Mouse (Mus musculus) cerebellum, postnatal 14 days (tissue): Measurements from ENCODE around the gene Snph.

Source experiments
- DNase-seq, 2 experiments: peaks; one replicate each; pipeline ENCODE4 v3.0.0; 2021; ENCODE audit warnings: mixed read lengths in 2 of 2

Snph gene

GRCm38 (mm10) chr2:151602106-151602505 is 30.3 kb downstream of the Snph start:
- DNase-seq = no peak

DNA sequence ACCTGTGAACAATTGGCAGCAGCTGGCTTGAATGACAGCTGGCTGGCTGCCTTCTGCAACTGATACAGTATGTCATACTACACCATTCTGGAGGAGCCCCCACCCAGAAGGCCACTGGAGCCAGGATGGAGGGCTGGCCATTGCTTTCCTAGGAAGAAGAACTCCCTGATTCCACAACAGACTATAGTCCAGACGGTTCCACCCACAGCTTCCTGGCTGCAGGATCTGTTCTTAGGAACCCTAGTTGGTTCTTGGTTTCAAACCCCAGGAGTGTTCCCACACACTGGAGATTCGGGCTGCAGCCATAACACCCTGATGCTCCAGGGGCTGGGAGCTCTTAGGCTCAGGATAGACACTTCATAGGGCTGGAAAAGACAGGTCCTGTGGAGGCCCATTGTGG is 34.3 kb downstream of the Snph start:
- DNase-seq = no peak

DNA sequence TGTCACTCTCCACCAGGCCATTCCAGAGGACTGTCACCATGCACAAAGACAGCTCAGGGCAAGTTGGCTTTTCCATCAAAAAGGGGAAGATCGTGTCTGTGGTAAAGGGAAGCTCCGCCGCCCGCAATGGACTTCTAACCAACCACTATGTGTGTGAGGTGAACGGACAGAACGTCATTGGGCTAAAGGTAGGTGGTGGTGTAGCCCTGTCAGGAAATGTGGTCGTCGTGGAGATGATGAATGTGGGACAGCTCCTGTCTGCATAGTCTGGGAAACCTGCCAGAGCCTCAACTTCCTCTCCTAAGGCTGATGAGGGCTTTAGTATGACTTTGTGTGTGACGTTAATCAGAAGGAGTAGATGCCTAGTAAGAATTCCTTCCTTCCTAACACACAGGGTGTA is 45.1 kb downstream of the Snph start:
- no peak for DNase-seq

DNA sequence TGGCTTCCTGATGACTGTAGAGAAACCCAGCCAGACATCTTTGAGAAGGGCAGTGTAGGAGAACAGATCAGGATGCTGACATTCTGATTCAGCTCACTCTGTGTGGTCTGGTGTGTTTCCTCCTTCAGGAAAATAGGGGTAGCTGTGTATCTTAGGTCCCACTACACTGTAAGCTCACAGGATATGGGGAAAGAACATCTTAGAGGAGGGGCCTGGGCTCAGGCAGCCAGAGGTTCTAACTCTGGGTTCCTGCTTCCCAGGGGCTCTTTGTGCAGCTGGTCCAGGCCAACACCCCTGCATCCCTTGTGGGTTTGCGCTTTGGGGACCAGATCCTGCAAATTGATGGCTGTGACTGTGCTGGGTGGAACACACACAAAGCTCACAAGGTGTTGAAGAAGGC is 45.6 kb downstream of the Snph start:
- no peak for DNase-seq

GRCm38 (mm10) chr2:151585934-151586333 is 46.5 kb downstream of the Snph start:
- no peak for DNase-seq

DNA sequence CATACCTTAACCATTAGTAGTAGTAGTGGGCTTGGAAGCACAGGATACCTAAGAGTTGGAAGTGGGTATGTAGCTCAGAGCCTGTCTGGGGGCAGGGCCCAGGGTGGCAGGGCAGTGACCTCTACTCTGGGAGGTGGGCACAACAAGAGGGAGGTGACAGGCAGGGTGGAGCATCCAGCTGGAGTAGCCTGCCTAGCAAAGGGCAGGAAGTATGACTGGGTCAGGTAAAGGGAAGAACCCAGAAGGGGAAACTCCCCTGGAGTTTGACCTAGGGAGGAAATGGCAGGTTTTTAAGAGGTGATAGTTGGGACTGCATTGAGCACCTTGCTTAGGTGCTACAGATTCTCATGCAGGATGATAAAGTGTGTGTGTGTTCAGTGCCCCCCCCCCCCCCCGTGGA is 51.4 kb downstream of the Snph start:
- DNase-seq = no peak

DNA sequence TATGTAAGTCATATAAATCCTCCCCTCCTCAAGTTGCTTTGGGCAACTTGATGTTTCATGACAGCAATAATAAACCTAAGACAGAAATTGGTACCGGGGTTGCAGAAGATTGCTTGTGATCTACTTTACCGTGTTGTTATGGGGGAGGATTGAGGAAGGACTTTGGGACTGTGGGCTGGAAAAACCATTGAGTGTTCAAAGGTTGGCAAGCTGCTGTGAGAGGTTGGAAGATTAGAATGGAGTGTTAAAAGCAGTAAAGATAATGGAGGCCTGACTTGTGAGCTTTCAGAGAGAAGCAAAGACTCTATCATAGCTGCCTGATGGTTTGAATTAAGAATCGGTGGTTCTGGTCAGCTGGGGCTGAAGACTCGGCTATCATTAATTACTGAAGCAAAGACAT is 53.2 kb downstream of the Snph start:
- DNase-seq = no peak

GRCm38 (mm10) chr2:151575699-151576389 is 56.5 kb downstream of the Snph start:
- DNase-seq = peak; percentile 91 to 92

- peak; percentile 73 to 74 for DNase-seq
Measured at GRCm38 (mm10) chr2:151575119-151575698, 57.2 kb downstream of the Snph start.

- no peak for DNase-seq
Measured at GRCm38 (mm10) chr2:151574607-151575006, 57.8 kb downstream of the Snph start.

DNA sequence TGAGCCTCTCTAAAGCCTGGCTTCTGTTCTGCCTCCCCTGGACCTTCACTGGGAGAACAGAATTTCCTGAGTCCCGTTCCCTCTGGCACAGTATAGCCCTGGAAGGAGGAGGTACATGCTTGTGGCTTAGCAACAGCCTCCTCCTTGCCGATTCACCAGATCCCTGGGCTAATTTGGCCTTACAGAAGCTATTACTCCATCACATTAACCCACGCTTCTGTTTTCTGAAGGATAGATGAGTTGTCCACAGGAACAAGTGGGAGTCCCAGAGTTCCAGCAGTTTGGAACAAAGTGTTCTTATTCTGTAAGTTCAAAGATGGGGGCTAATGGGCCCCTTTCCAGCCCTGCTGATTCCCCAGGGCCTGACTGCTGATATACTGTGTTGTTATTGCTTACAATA is 58.7 kb downstream of the Snph start:
- no peak for DNase-seq

GRCm38 (mm10) chr2:151571873-151572700 is 60.3 kb downstream of the Snph start, which contains the start of gene Sdcbp2:
TSS of gene Sdcbp2 (plus strand) at chr2:151572622.
- DNase-seq = no peak

- no peak for DNase-seq
Measured at GRCm38 (mm10) chr2:151569452-151569851, 62.9 kb downstream of the Snph start.

DNA sequence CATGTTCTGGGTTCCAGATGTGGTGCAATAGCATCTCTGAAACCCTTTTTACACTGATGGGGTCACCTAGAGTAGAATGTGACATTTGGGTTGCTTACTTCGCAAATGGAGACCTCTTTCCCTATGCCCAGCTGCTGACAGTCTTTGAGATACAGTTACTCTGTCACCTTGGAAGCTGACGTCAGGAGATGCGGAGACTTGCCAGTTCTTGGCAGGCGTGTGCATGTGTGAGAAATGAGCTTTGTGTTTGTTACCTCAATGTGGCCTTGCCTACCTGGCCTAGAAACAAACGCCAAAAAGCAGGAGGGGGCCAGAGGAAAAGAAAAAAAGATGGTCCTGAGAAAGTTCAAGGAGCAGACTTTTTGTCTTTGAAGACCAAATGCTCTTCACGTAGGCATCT is 65.5 kb downstream of the Snph start:
- DNase-seq = no peak

DNA sequence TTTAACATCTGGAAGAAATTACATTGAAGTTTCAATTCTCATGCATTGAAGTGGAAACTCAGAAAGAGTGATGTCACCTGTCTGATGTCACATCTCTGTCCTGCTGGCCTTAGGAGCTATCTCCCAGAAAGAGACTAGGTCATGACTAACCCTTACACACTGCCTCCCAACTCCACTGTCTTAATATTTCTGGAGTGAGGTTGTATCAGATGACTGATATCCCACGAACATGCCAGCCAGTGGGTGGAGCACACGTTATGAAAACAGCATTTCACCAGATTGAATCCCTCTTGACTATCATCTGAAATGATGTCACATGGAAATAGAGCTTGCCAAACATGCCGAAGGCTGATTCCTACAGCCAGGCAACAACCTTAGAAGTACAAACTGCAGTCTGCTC is 67.4 kb downstream of the Snph start:
- no peak for DNase-seq

DNA sequence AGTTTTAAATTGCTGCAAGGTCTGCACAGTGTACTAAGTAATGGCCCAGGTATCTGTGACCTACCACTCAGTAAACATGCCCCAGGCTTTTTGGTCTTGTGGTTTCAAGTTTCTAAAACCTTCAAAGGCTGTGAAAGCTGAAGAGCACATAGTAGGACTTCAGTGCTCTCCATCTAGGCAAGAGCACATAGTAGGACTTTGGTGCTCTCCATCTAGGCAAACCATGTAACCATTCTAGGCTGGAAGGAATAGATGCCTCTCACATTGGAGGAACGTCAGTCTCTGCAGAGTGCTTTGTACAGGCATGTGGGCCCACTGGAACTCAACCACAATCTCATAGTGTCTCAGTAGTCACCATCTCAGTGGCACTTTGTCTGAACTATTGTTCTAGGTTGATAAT is 68.4 kb downstream of the Snph start:
- no peak for DNase-seq

DNA sequence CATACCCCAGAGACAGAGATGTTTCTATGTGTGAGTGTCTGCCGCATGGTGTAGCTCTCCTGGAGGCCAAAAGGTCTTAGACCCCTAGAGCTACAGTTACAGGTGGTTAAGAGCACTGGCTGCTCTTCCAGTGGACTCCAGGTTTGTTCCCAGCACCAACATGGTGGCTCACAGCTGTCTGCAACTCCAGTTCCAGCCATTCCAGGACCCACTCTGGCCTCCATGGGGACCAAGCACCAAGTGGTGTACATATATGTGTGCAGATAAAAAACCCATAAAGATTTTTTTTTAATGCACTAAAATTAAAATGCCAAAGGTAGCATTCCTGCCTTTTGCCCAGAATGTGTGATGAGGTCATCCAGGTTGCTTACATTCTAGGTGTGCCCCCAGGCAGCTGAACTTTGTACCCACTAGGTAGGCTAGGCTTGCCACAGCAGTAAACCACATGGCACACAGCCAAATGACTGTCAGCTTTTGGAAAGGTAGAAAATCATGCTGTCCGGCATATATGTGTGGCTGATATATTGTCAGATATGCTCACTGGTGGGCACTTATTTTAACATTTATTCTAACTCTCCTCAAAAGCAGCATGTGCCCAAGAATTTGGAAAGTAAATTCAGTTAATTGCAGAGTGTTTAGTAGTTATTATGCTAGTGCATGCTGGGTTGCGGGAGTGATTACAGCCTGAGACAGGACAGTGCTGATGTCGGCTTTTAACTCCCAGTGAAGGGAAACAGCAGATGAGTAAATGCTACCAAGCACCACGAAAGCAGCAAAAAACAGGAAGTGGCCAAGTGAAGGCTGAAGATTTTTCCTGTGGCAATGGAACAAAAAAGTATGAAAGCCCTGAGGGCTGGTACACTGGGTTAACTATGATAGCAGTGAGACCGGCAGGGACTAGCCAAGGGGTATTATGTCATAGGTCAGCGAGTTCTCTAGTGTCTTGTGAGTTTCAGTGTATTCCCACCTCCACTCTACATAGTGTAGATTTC is 69.2 kb downstream of the Snph start:
- no peak for DNase-seq

GRCm38 (mm10) chr2:151549615-151550121 is 82.7 kb downstream of the Snph start:
- no peak for DNase-seq

DNA sequence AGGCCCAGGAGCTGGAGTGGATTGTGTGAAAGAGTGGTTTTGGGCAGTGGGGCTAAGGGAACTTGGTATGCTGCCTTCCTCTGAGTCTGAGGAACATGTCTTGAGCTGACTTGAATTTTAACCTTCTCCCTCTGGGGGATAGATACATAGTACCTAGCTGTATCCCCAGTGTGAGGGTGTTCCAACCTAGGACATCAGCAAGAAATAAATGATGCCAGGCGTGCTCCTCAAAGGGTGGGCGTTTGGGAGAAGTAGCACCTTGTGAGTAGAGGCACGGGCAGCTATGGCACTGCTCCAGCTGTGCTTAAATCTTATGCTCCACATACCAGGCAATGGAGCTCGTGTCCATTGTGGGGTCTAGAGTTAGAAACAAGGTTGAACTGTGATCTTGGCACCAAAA is 85.8 kb downstream of the Snph start:
- no peak for DNase-seq

GRCm38 (mm10) chr2:151544673-151545072 is 87.7 kb downstream of the Snph start:
- no peak for DNase-seq

DNA sequence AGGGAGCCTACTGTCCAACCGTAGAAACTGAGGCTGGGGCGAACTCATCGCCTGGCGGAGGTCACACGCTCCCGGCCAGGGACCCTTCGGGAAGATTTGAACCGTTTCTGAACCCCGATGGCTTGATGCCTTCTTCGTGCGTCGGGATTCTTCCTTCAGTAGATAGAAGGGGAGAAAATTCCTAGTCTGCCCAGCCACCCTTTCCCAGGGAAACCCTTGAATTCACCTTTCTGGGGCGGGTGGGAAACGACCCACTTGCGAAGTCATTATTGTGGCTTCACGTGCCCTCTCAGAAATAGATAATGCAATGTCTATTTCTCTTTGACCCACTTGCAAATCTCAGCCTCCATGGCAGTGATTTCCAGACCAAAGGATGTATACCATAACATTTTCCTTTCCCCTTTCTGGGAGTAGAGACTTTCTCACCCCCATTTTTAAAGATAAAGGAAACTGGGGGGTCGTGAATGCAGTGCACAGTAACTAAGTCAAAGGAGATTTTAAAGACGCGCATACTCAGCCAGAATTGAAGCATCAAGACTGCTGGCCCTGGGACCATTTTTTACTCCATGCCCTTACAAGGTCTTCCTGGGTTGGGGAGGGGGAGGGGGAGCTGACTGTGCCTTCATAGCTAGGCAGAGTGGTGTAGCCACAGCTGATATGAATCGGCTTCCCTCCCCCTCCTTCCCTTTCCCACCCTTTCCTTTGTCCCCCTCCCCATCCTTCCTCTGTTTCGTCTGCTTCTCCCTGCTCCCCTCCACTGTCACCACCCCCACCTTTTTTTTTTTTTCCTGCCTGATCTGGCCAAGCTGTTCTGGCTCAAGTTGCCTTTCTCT is 89.1 kb downstream of the Snph start:
- peak; percentile 52 to 77 for DNase-seq
